Mouse (Mus musculus) heart, adult 8-10 months (tissue): Measurements from ENCODE around the gene Efcab1. TPM values are rescaled to one million over a fixed set of nuclear protein-coding genes. Genes with fewer than 3 reads are reported as not detected.

Experiments used
- DNase-seq: peaks from one replicate; pipeline ENCODE4 v3.0.0; 2022; ENCODE audit warnings: low spot score
- total RNA-seq, 4 experiments: library from RNA; stranded (reverse); gene quantifications; 2 replicates each; pipeline ENCODE4 v1.2.4; 2022

Gene Efcab1
- total RNA-seq, 4 experiments from 2014 or later, result not detected

- DNase-seq, result no peak
Observed at GRCm38 (mm10) chr16:14992461-14993107, 86.2 kb downstream of the Efcab1 start.

GRCm38 (mm10) chr16:15014724-15015123 is 108.3 kb downstream of the Efcab1 start:
- no peak for DNase-seq
